Mouse (Mus musculus): ENCODE measurements around the gene Slc39a5. TPM values are rescaled to one million over a fixed set of nuclear protein-coding genes. Genes with fewer than 3 reads are reported as not detected.

Gene Slc39a5
- polyA plus RNA-seq (2015; fragmentation: Nextera tagmentation; extraction: Ambion mirVana) = 0.09 and 0.24 TPM in 2 replicates

DNA sequence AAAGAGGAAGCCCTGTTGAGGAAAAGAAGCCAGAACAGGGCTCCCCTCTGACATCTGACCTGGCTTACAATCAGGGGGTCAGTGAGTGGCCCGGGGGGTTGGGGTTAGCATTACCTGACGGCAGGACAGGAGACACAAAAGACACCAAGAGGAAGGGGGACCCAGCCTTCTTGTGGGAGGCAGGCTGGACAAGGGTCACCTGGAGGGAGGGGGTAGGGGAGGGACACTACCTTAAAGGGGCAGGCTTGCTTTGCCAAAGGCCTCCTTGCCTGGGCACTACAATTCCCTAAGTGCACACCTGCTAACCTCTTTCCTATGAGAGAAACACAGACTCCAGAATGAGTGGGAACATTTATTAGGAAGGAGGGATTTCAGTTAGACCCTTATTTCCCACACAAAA, at the start of gene Slc39a5:
Gene Slc39a5, minus strand, starts transcription at position 174 of the 400 bp plus-strand sequence.
- Histone ChIP-seq H3K9me3 (no peaks in the 10 kb centered on the region), H3K4me1 (no peaks in the 10 kb centered on the region), H3K9ac (replicated peaks) (no peak within 1 kb of the TSS), H3K4me3 (no peak within 1 kb of the TSS), H3K27me3 (no peaks in the 10 kb centered on the region), H3K27ac (replicated peaks) (no peak within 1 kb of the TSS), H3K36me3 (peaks cover 8% of the 10 kb centered on the region), H3K4me2 (replicated peaks) (no peak within 1 kb of the TSS)
- WGBS = 11% methylated on average over 2 of the region's 2 CpGs
- ATAC-seq (replicated peaks) = no peak

GRCm38 (mm10) chr10:128445407-128445806, 44.4 kb upstream of the Slc39a5 start:
- 87% methylated on average over 4 of the region's 4 CpGs for WGBS
- Histone ChIP-seq H3K27ac (replicated peaks) (no peak overlapping the region), H3K4me1 (no peaks in the 10 kb centered on the region), H3K27me3 (no peaks in the 10 kb centered on the region), H3K4me3 (no peak overlapping the region), H3K36me3 (peaks cover 10% of the 10 kb centered on the region; the same call in 1 of the 2 replicates), H3K9ac (replicated peaks) (no peak overlapping the region), H3K9me3 (no peaks in the 10 kb centered on the region), H3K4me2 (replicated peaks) (no peak overlapping the region)
- ATAC-seq (replicated peaks) = no peak

DNA sequence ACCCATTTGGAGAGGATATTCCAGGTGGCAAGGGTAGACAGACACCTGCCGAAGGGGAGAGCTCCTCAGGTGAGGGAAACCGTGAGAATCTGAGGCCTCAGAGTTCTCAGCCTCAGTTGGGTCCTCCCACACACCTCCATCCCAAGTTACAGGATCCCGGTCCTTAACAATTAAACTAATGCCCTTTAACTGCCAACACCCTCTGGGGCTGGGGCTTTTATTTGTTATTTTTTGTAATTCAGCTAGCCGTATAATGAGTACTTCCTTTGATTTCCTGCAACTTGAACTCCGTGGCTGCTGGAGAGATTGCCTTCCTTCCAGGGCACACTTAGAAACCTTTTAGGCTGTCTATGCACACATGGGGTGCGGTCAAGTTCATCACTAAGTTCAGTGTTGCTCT, 43.3 kb upstream of the Slc39a5 start:
- no peak overlapping the region for H3K4me3 ChIP-seq
- no peak overlapping the region for H3K4me2 ChIP-seq (replicated peaks)
- peaks cover 16% of the 10 kb centered on the region; the same call in 1 of the 2 replicates for H3K36me3 ChIP-seq
- no peak overlapping the region for H3K9ac ChIP-seq (replicated peaks)
- WGBS = 73% methylated on average over 6 of the region's 6 CpGs
- H3K27me3 ChIP-seq = no peaks in the 10 kb centered on the region
- no peak for ATAC-seq (replicated peaks)
- H3K9me3 ChIP-seq = no peaks in the 10 kb centered on the region
- H3K27ac ChIP-seq (replicated peaks) = no peak overlapping the region
- no peaks in the 10 kb centered on the region for H3K4me1 ChIP-seq

- H3K9me3 ChIP-seq = no peaks in the 10 kb centered on the region
- ATAC-seq (replicated peaks) = no peak
- H3K27me3 ChIP-seq = no peaks in the 10 kb centered on the region
- H3K4me1 ChIP-seq = no peaks in the 10 kb centered on the region
- no peak overlapping the region for H3K4me3 ChIP-seq
- peaks cover 32% of the 10 kb centered on the region for H3K36me3 ChIP-seq
- WGBS = 84% methylated on average over 1 of the region's 1 CpGs
- H3K9ac ChIP-seq (replicated peaks) = no peak overlapping the region
- H3K4me2 ChIP-seq (replicated peaks) = no peak overlapping the region
- H3K27ac ChIP-seq (replicated peaks) = no peak overlapping the region
Measured at GRCm38 (mm10) chr10:128442718-128443117, 41.7 kb upstream of the Slc39a5 start.

- 83% methylated on average over 10 of the region's 10 CpGs for WGBS
- no peak for ATAC-seq (replicated peaks)
- Histone ChIP-seq H3K27me3 (no peaks in the 10 kb centered on the region), H3K27ac (replicated peaks) (no peak overlapping the region), H3K36me3 (peaks cover 44% of the 10 kb centered on the region), H3K9me3 (no peaks in the 10 kb centered on the region), H3K9ac (replicated peaks) (no peak overlapping the region), H3K4me1 (no peaks in the 10 kb centered on the region), H3K4me3 (no peak overlapping the region), H3K4me2 (replicated peaks) (no peak overlapping the region)
Measured at GRCm38 (mm10) chr10:128441324-128442119, 40.5 kb upstream of the Slc39a5 start.

DNA sequence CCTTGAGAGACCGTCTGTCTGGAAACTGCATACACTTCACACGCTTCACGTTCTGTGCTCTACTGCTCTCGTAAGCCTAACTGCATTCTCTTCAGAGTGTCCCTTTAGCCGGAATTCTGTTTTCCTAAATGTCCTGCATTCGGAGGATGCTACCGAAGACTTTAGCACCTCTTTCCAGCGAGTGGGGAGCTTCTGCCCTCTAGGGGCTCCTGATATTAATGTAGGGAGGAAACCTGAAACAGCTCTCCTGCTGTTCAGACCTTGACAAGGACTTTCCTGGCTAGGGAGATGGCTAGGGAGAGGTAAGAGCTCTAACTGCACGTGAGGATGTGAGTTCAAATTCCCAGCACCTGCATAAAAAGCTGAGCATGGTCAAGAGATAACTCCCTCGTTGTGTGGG, 39.4 kb upstream of the Slc39a5 start:
- H3K9me3 ChIP-seq = no peaks in the 10 kb centered on the region
- no peak overlapping the region for H3K27ac ChIP-seq (replicated peaks)
- H3K27me3 ChIP-seq = no peaks in the 10 kb centered on the region
- H3K9ac ChIP-seq (replicated peaks) = no peak overlapping the region
- H3K4me3 ChIP-seq = no peak overlapping the region
- no peaks in the 10 kb centered on the region for H3K4me1 ChIP-seq
- WGBS = 64% methylated on average over 10 of the region's 10 CpGs
- no peak for ATAC-seq (replicated peaks)
- H3K4me2 ChIP-seq (replicated peaks) = no peak overlapping the region
- peaks cover 55% of the 10 kb centered on the region for H3K36me3 ChIP-seq

DNA sequence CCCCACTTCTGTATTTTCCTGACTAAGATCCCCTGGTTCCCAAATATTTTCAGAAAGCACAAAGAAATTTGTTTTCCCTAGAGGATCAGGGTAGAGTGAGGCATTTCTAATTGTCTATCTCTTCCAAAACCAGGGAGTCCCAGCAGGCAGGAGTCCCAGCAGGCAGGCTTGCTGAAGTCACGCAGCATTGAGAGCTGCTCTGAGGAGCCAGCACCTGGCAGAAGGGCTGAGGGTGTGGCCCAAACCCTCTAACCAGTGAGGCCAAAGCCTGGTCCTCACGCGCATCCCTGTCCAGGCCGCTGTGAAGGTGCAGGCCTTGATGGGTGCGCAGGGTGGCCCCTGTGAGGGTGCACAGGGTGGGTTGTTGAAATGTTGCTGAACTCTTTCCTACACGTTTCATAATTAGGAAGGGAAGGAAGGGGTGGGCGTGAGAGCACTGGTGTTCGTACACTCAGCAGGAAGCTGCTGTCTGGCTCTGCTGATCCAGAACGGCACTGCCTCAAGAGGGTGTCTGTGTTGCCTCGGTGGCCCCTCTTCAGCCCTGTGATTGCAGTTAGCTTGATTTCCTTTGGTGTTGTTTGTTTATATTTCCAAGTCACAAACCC, 37.7 kb upstream of the Slc39a5 start:
- WGBS = 79% methylated on average over 10 of the region's 10 CpGs
- Histone ChIP-seq H3K4me1 (no peaks in the 10 kb centered on the region), H3K27ac (replicated peaks) (no peak overlapping the region), H3K36me3 (peaks cover 68% of the 10 kb centered on the region), H3K4me2 (replicated peaks) (no peak overlapping the region), H3K27me3 (no peaks in the 10 kb centered on the region), H3K9ac (replicated peaks) (no peak overlapping the region), H3K4me3 (no peak overlapping the region), H3K9me3 (no peaks in the 10 kb centered on the region)
- no peak for ATAC-seq (replicated peaks)

- WGBS = 88% methylated on average over 8 of the region's 8 CpGs
- Histone ChIP-seq H3K27me3 (no peaks in the 10 kb centered on the region), H3K4me2 (replicated peaks) (no peak overlapping the region), H3K9me3 (no peaks in the 10 kb centered on the region), H3K27ac (replicated peaks) (no peak overlapping the region), H3K36me3 (peaks cover 84% of the 10 kb centered on the region), H3K9ac (replicated peaks) (no peak overlapping the region), H3K4me3 (no peak overlapping the region), H3K4me1 (no peaks in the 10 kb centered on the region)
- no peak for ATAC-seq (replicated peaks)
Measured at GRCm38 (mm10) chr10:128436376-128436775, 35.3 kb upstream of the Slc39a5 start.

- 83% methylated on average over 5 of the region's 5 CpGs for WGBS
Measured at GRCm38 (mm10) chr10:128435873-128436272, 34.8 kb upstream of the Slc39a5 start.

GRCm38 (mm10) chr10:128435186-128435823, 34.3 kb upstream of the Slc39a5 start:
- Histone ChIP-seq H3K9me3 (no peaks in the 10 kb centered on the region), H3K27me3 (no peaks in the 10 kb centered on the region), H3K4me1 (no peaks in the 10 kb centered on the region), H3K27ac (replicated peaks) (0 out of 2 replicates have a peak overlapping the region, but pooled peaks have one; percentile 2), H3K4me3 (no peak overlapping the region), H3K9ac (replicated peaks) (no peak overlapping the region), H3K4me2 (replicated peaks) (no peak overlapping the region), H3K36me3 (peaks cover 84% of the 10 kb centered on the region)
- 73% methylated on average over 17 of the region's 17 CpGs for WGBS
- ATAC-seq (replicated peaks) = no peak

More at GRCm38 (mm10) chr10:128435873-128436272, 34.8 kb upstream of the Slc39a5 start:
- H3K4me3 ChIP-seq = no peak overlapping the region
- no peaks in the 10 kb centered on the region for H3K9me3 ChIP-seq
- H3K4me1 ChIP-seq = no peaks in the 10 kb centered on the region
- no peak overlapping the region for H3K9ac ChIP-seq (replicated peaks)
- 0 out of 2 replicates have a peak overlapping the region, but pooled peaks have one; percentile 2 for H3K27ac ChIP-seq (replicated peaks)
- no peak overlapping the region for H3K4me2 ChIP-seq (replicated peaks)
- H3K36me3 ChIP-seq = peaks cover 84% of the 10 kb centered on the region
- H3K27me3 ChIP-seq = no peaks in the 10 kb centered on the region
- ATAC-seq (replicated peaks) = no peak

GRCm38 (mm10) chr10:128434681-128435080, 33.7 kb upstream of the Slc39a5 start:
- Histone ChIP-seq H3K4me3 (no peak overlapping the region), H3K36me3 (peaks cover 88% of the 10 kb centered on the region), H3K9ac (replicated peaks) (no peak overlapping the region), H3K27me3 (no peaks in the 10 kb centered on the region), H3K4me1 (no peaks in the 10 kb centered on the region), H3K9me3 (no peaks in the 10 kb centered on the region), H3K27ac (replicated peaks) (no peak overlapping the region), H3K4me2 (replicated peaks) (no peak overlapping the region)
- ATAC-seq (replicated peaks) = no peak
- 93% methylated on average over 10 of the region's 10 CpGs for WGBS

DNA sequence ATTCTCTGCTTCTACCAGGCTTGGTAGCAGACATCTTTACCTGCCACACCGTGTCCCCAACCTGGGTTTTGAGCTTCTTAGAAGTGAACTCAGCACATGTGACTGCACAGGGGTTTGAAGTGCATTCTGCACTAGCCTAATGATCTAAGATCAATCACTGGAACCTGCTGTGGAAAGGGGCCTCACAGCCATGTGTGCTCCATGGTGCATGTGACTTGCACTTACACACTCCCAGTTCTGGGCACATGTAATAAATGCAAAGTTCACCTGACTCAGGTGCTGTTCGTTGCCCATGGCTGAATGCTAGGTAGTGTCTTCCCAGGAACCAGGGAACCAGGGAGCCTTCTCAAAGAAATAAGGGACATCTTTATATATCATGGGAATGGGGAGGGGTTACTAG, 32.4 kb upstream of the Slc39a5 start:
- Histone ChIP-seq H3K9ac (replicated peaks) (no peak overlapping the region), H3K4me1 (no peaks in the 10 kb centered on the region), H3K4me3 (no peak overlapping the region), H3K4me2 (replicated peaks) (no peak overlapping the region), H3K27me3 (no peaks in the 10 kb centered on the region), H3K27ac (replicated peaks) (no peak overlapping the region), H3K36me3 (peaks cover 87% of the 10 kb centered on the region), H3K9me3 (no peaks in the 10 kb centered on the region)
- 92% methylated on average over 2 of the region's 2 CpGs for WGBS
- ATAC-seq (replicated peaks) = no peak
